Mouse (Mus musculus) MEL (cell line): ENCODE measurements around the gene B3gat3.

Experiments
- CHD2 ChIP-seq: IDR thresholded peaks from 2 replicates; pipeline ENCODE4 v1.6.1; 2011; ENCODE audit warnings: low read length, improper control_type of control experiment
- CTCF ChIP-seq, 3 experiments: IDR thresholded peaks in 2 of 3; conservative IDR thresholded peaks in 1 of 3; 2 replicates each; pipeline ENCODE4 v1.5.1; 2011 to 2012; ENCODE audit warnings: low read length in 3 of 3, low read depth in 2 of 3, mild to moderate bottlenecking in 2 of 3, improper control_type of control experiment in 1 of 3, inconsistent platforms in 1 of 3, mixed read lengths in 1 of 3, moderate library complexity in 1 of 3; ENCODE audit not compliant: control insufficient read depth in 1 of 3, insufficient read depth in 1 of 3, poor library complexity in 1 of 3, severe bottlenecking in 1 of 3
- EP300 ChIP-seq, 2 experiments: IDR thresholded peaks; 2 replicates each; pipeline ENCODE4 v1.6.1; 2011; ENCODE audit warnings: improper control_type of control experiment in 2 of 2, low read length in 2 of 2, low read depth in 1 of 2, mild to moderate bottlenecking in 1 of 2
- HCFC1 ChIP-seq: IDR thresholded peaks from 2 replicates; pipeline ENCODE4 v1.6.1; 2012; ENCODE audit warnings: low read depth, mild to moderate bottlenecking, inconsistent platforms, low read length, improper control_type of control experiment, moderate library complexity
- NELFE ChIP-seq: IDR thresholded peaks from 2 replicates; pipeline ENCODE4 v1.6.1; 2011; ENCODE audit warnings: low read depth, low read length, improper control_type of control experiment
- SIN3A ChIP-seq: IDR thresholded peaks from 2 replicates; pipeline ENCODE4 v1.6.1; 2012; ENCODE audit warnings: low read length, improper control_type of control experiment, inconsistent platforms
- ZMIZ1 ChIP-seq: IDR thresholded peaks from 2 replicates; pipeline ENCODE4 v1.6.1; 2012; ENCODE audit warnings: low read depth, mild to moderate bottlenecking, inconsistent platforms, low read length, improper control_type of control experiment, moderate library complexity

DNA sequence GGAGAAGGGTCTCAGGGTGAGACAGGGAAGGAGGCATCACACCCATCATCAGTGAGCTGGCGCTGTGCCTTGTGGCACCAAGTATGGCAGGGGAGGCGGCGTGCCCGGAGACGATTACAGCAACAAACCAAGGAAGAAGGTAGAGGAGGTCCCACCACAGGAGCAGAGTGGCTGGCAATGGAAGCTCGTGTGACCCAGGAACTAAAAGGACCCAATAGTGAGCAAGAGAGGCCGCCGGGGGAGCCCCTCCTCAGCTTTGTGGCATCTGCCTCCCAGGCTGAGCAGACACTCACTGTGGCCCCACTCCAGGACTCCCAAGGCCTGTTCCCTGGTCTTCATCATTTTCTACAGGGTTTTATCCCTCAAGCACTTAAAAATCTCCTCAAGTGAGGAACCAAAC, 45.6 kb downstream of the B3gat3 start:
- TF ChIP-seq CHD2 (no peak), HCFC1 (no peak), ZMIZ1 (no peak), NELFE (no peak), EP300 (IDR thresholded peaks at IDR 0.05; ENCODE audit: low read depth in 1 of 2, low read length in 2 of 2) (no peak), SIN3A (no peak), CTCF (IDR thresholded peaks at IDR 0.05 in 2 of 3, conservative IDR thresholded peaks at IDR 0.05 in 1 of 3; ENCODE audit: control insufficient read depth in 1 of 3, insufficient read depth in 1 of 3, low read depth in 2 of 3, low read length in 3 of 3, poor library complexity in 1 of 3, severe bottlenecking in 1 of 3) (no peak)
